Mouse (Mus musculus): ENCODE data around the gene Kazn.

Kazn gene

GRCm38 (mm10) chr4:142196626-142197025, 42.6 kb downstream of the Kazn start:
- in situ Hi-C loops (cut with MboI, MseI), result no loop called here

GRCm38 (mm10) chr4:142193780-142194179, 45.4 kb downstream of the Kazn start:
- in situ Hi-C loops (cut with MboI, MseI), result no loop called here

GRCm38 (mm10) chr4:142193151-142193578, 46.0 kb downstream of the Kazn start:
- in situ Hi-C loops (cut with MboI, MseI), result no loop called here

- in situ Hi-C loops (cut with MboI, MseI), result no loop called here
These were observed 49.2 kb downstream of the Kazn start for GRCm38 (mm10) chr4:142189960-142190359.

- in situ Hi-C loops (cut with MboI, MseI), result no loop called here
These were observed 50.7 kb downstream of the Kazn start for GRCm38 (mm10) chr4:142188501-142188900.

GRCm38 (mm10) chr4:142186155-142186554, 53.0 kb downstream of the Kazn start:
- in situ Hi-C loops (cut with MboI, MseI), result no loop called here

- in situ Hi-C loops (cut with MboI, MseI), result no loop called here
These were observed 53.7 kb downstream of the Kazn start for GRCm38 (mm10) chr4:142185533-142185900.

- in situ Hi-C loops (cut with MboI, MseI), result no loop called here
These were observed 54.2 kb downstream of the Kazn start for GRCm38 (mm10) chr4:142184852-142185532.

- in situ Hi-C loops (cut with MboI, MseI), result no loop called here
These were observed 55.6 kb downstream of the Kazn start for GRCm38 (mm10) chr4:142183591-142183990.

GRCm38 (mm10) chr4:142183015-142183414, 56.2 kb downstream of the Kazn start:
- in situ Hi-C loops (cut with MboI, MseI), result no loop called here

- in situ Hi-C loops (cut with MboI, MseI), result no loop called here
These were observed 57.6 kb downstream of the Kazn start for GRCm38 (mm10) chr4:142181646-142182045.

- in situ Hi-C loops (cut with MboI, MseI), result no loop called here
These were observed 58.3 kb downstream of the Kazn start for GRCm38 (mm10) chr4:142180874-142181273.

- in situ Hi-C loops (cut with MboI, MseI), result no loop called here
These were observed 58.9 kb downstream of the Kazn start for GRCm38 (mm10) chr4:142180289-142180688.

GRCm38 (mm10) chr4:142179531-142179930, 59.7 kb downstream of the Kazn start:
- in situ Hi-C loops (cut with MboI, MseI), result no loop called here

GRCm38 (mm10) chr4:142176732-142177131, 62.5 kb downstream of the Kazn start:
- in situ Hi-C loops (cut with MboI, MseI), result no loop called here

- in situ Hi-C loops (cut with MboI, MseI), result no loop called here
These were observed 65.2 kb downstream of the Kazn start for GRCm38 (mm10) chr4:142173981-142174485.

GRCm38 (mm10) chr4:142172942-142173341, 66.3 kb downstream of the Kazn start:
- in situ Hi-C loops (cut with MboI, MseI), result no loop called here

GRCm38 (mm10) chr4:142171788-142172497, 67.3 kb downstream of the Kazn start:
- in situ Hi-C loops (cut with MboI, MseI), result no loop called here

- in situ Hi-C loops (cut with MboI, MseI), result no loop called here
These were observed 68.1 kb downstream of the Kazn start for GRCm38 (mm10) chr4:142170882-142171768.

- in situ Hi-C loops (cut with MboI, MseI), result no loop called here
These were observed 69.6 kb downstream of the Kazn start for GRCm38 (mm10) chr4:142169636-142170035.

GRCm38 (mm10) chr4:142168352-142168751, 70.8 kb downstream of the Kazn start:
- in situ Hi-C loops (cut with MboI, MseI), result no loop called here

Data from T-helper 2 cell (primary cell).